Mouse (Mus musculus) liver, adult 2 months (tissue): ENCODE data around the gene Gpr158. TPM values are rescaled to one million over a fixed set of nuclear protein-coding genes. Genes with fewer than 3 reads are reported as not detected.

Experiments
- DNase-seq: peaks from one replicate; pipeline ENCODE4 v3.0.0-alpha.2; 2011; ENCODE audit warnings: low read depth, low spot score; ENCODE audit errors: extremely low read depth
- H3K27ac ChIP-seq: fragments of 200-500 bp; replicated peaks from 2 replicates; pipeline ENCODE4 v1.5.1; 2012; ENCODE audit warnings: low read depth, mild to moderate bottlenecking, control low read depth, inconsistent platforms, low read length; ENCODE audit not compliant: insufficient read depth
- H3K27me3 ChIP-seq: fragments of 200-500 bp; 2 replicates; pipeline ENCODE4 v1.6.1; 2012; ENCODE audit warnings: mild to moderate bottlenecking, moderate library complexity, low read length, inconsistent platforms; ENCODE audit not compliant: control insufficient read depth, insufficient read depth
- H3K36me3 ChIP-seq: fragments of 200-500 bp; 2 replicates; pipeline ENCODE4 v1.6.1; 2012; ENCODE audit warnings: low read length, inconsistent platforms; ENCODE audit not compliant: control insufficient read depth, insufficient read depth
- H3K4me1 ChIP-seq: fragments of 200-500 bp; 2 replicates; pipeline ENCODE4 v1.6.1; 2011; ENCODE audit warnings: low read length; ENCODE audit not compliant: control insufficient read depth, insufficient read depth
- H3K4me3 ChIP-seq: fragments of 200-500 bp; 2 replicates; pipeline ENCODE4 v1.5.1; 2011; ENCODE audit warnings: low read depth, mild to moderate bottlenecking, control low read depth, low read length, moderate library complexity; ENCODE audit not compliant: insufficient read depth
- H3K79me2 ChIP-seq: fragments of 200-500 bp; 2 replicates; pipeline ENCODE4 v1.6.1; 2012; ENCODE audit warnings: inconsistent platforms, mild to moderate bottlenecking, low read length, moderate library complexity; ENCODE audit not compliant: control insufficient read depth, insufficient read depth
- H3K9ac ChIP-seq: fragments of 200-500 bp; 2 replicates; pipeline ENCODE4 v1.6.1; 2012; ENCODE audit warnings: low read depth, mild to moderate bottlenecking, control low read depth, inconsistent platforms, low read length
- CTCF ChIP-seq: fragments of 200-500 bp; IDR thresholded peaks from 2 replicates; pipeline ENCODE4 v1.5.1; 2011; ENCODE audit warnings: low read depth, low read length, control low read depth
- POLR2A ChIP-seq: fragments of 200-500 bp; IDR thresholded peaks from 2 replicates; pipeline ENCODE4 v1.6.1; 2011; ENCODE audit warnings: low read length, control low read depth; ENCODE audit not compliant: insufficient read depth; ENCODE audit errors: extremely low read depth
- WGBS: fragments of 180-500 bp; shearing (Covaris S2); methylation state at CpG from one replicate; pipeline ENCODE4 v1.1.7; 2018; 5-methylcytosine and 5-hydroxymethylcytosine counted together
- polyA plus RNA-seq: library from polyadenylated mRNA; depleted of rRNA; stranded (reverse); fragments of >200 nt; gene quantifications from 2 replicates; pipeline ENCODE4 v1.2.3, GENCODE M21; 2012
- total RNA-seq: library from RNA; depleted of rRNA; stranded (reverse); fragments of >200 nt; gene quantifications from 2 replicates; pipeline ENCODE4 v1.2.3, GENCODE M21; 2014

Gene Gpr158
- total and polyA plus RNA-seq, 2 experiments, result not detected

GRCm38 (mm10) chr2:21693807-21694594 lies 326.7 kb downstream of the Gpr158 start:
- no peak overlapping the region for H3K9ac ChIP-seq
- H3K79me2 ChIP-seq, result no peaks in the 10 kb centered on the region
- no peaks in the 10 kb centered on the region for H3K4me1 ChIP-seq
- no peak overlapping the region for H3K27ac ChIP-seq
- no peaks in the 10 kb centered on the region for H3K27me3 ChIP-seq
- TF ChIP-seq CTCF (no peak), POLR2A (no peak)
- no peak for DNase-seq
- no peak overlapping the region for H3K4me3 ChIP-seq
- no peaks in the 10 kb centered on the region for H3K36me3 ChIP-seq
- 74% methylated on average over 5 of the region's 5 CpGs for WGBS

GRCm38 (mm10) chr2:21728075-21728474 lies 360.7 kb downstream of the Gpr158 start:
- TF ChIP-seq CTCF (no peak), POLR2A (no peak)
- Histone ChIP-seq H3K79me2 (no peaks in the 10 kb centered on the region), H3K36me3 (no peaks in the 10 kb centered on the region), H3K9ac (no peak overlapping the region), H3K27ac (no peak overlapping the region), H3K27me3 (no peaks in the 10 kb centered on the region), H3K4me3 (no peak overlapping the region), H3K4me1 (no peaks in the 10 kb centered on the region)
- WGBS, result 84% methylated on average over 4 of the region's 4 CpGs
- DNase-seq, result no peak

- no peak for DNase-seq
- no peaks in the 10 kb centered on the region for H3K4me1 ChIP-seq
- H3K9ac ChIP-seq, result no peak overlapping the region
- no peak overlapping the region for H3K27ac ChIP-seq
- no peak for TF ChIP-seq CTCF
- no peak for TF ChIP-seq POLR2A
- H3K36me3 ChIP-seq, result no peaks in the 10 kb centered on the region
- WGBS, result 74% methylated on average over 2 of the region's 2 CpGs
- H3K27me3 ChIP-seq, result no peaks in the 10 kb centered on the region
- no peaks in the 10 kb centered on the region for H3K79me2 ChIP-seq
- H3K4me3 ChIP-seq, result no peak overlapping the region
Measured at GRCm38 (mm10) chr2:21783721-21784120, 416.4 kb downstream of the Gpr158 start.

GRCm38 (mm10) chr2:21793156-21793555 lies 425.8 kb downstream of the Gpr158 start:
- no peaks in the 10 kb centered on the region for H3K36me3 ChIP-seq
- no peaks in the 10 kb centered on the region for H3K4me1 ChIP-seq
- DNase-seq, result no peak
- WGBS, result 75% methylated on average over 2 of the region's 2 CpGs
- H3K9ac ChIP-seq, result no peak overlapping the region
- H3K27me3 ChIP-seq, result no peaks in the 10 kb centered on the region
- no peak overlapping the region for H3K4me3 ChIP-seq
- H3K79me2 ChIP-seq, result no peaks in the 10 kb centered on the region
- TF ChIP-seq CTCF (no peak), POLR2A (no peak)
- H3K27ac ChIP-seq, result no peak overlapping the region

GRCm38 (mm10) chr2:21799616-21800015 lies 432.3 kb downstream of the Gpr158 start:
- WGBS, result 55% methylated on average over 3 of the region's 3 CpGs
- no peaks in the 10 kb centered on the region for H3K4me1 ChIP-seq
- no peak overlapping the region for H3K27ac ChIP-seq
- DNase-seq, result no peak
- no peaks in the 10 kb centered on the region for H3K36me3 ChIP-seq
- no peaks in the 10 kb centered on the region for H3K27me3 ChIP-seq
- TF ChIP-seq POLR2A (no peak), CTCF (no peak)
- no peak overlapping the region for H3K9ac ChIP-seq
- no peaks in the 10 kb centered on the region for H3K79me2 ChIP-seq
- no peak overlapping the region for H3K4me3 ChIP-seq

- Histone ChIP-seq H3K9ac (no peak overlapping the region), H3K4me1 (no peaks in the 10 kb centered on the region), H3K27me3 (no peaks in the 10 kb centered on the region), H3K79me2 (no peaks in the 10 kb centered on the region), H3K36me3 (no peaks in the 10 kb centered on the region), H3K4me3 (no peak overlapping the region), H3K27ac (no peak overlapping the region)
- TF ChIP-seq POLR2A, result no peak
- no peak for TF ChIP-seq CTCF
- no peak for DNase-seq
Measured at GRCm38 (mm10) chr2:21800045-21800444, 432.7 kb downstream of the Gpr158 start.
